Mouse (Mus musculus) c-Kit-negative CD71-positive TER-119-positive erythroid progenitor cells, embryonic 14.5 days (primary cell): ENCODE measurements at regions not wholly inside any gene's neighbourhood (a gene's known extent, or its start where the extent isn't known, plus 50 kb on each side); places are given as distances from the start of the nearest gene placed in this dataset.

Experiments used
- DNase-seq: peaks from one replicate; pipeline ENCODE4 v3.0.0-alpha.2; 2013; ENCODE audit warnings: low read depth, low spot score

DNA sequence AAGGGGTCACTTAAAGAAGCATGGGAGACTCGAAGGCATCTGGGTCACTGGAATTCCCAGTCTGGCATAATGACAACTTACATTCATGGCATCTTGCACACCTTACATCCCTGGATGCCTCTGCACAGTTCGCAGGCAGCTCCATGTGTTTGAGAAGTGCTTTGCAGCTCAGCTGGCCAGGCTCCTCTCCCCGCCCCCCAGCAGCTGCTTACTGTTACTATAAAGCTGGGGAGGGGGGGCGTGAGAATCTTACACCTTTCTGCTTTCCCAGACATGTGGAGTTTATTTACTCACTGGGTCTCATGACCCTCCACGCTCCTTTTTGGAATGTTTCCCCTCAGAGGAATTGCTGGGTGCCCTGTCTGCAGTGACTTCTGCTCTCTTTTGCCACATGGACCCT is 299.4 kb downstream of the Gadd45g start:
- DNase-seq, result no peak

DNA sequence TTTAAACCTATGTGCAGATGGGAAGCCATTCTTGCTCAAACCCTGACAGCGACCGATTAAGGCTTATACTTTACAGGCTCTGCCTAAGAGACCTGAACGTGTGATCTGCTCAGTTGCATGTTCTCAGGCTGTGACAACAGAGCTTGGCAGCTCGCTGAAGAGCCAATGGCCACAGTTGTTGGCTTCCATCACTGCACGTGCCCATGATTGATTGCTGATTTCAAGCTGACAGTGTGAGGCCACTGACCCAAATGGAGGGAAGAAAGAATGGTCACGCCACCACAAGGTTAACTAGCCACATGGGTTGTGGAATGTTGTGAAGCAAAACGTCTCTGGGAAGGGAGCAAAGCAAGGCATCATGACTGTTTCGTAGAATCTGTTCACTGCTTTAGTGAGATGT is 303.8 kb downstream of the Gadd45g start:
- no peak for DNase-seq

DNA sequence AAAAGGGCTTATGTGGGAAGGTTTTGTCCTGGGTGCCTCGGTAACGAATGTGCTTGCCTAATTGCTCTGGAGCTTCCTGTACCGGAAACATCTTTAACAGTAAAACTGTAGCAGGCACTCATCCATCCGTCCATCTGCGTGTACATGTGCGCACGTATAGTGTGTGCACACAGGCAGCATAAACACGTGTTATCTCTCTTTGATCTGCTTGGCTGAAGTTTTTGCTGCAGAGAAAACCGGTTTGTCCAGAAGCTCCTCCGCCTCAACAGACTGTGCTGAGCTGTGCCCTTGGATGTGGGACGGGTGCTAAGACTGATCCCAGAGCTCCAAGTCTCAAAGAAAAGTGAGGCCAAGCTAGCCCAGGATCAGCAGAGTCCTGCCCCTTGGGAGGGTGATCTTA is 305.3 kb downstream of the Gadd45g start:
- DNase-seq, result no peak

DNA sequence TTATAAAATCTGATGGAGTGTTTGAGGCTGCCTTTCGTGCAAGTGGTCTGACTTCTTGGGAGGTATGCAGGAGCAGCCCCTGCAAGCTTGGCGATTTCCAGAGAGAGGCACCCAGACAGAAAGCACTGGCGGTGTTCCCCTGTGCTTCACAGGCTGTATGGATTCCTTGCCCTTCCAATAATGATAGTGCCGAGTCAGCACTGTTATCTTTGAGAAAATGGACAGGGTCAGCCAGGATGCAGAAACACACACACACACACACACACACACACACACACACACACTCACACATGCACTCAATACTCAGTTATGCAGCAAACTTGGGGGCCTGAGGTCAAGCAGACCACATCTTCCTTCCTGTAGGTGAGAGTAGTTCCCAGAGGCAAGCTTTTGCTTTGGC is 305.7 kb downstream of the Gadd45g start:
- DNase-seq, result no peak

DNA sequence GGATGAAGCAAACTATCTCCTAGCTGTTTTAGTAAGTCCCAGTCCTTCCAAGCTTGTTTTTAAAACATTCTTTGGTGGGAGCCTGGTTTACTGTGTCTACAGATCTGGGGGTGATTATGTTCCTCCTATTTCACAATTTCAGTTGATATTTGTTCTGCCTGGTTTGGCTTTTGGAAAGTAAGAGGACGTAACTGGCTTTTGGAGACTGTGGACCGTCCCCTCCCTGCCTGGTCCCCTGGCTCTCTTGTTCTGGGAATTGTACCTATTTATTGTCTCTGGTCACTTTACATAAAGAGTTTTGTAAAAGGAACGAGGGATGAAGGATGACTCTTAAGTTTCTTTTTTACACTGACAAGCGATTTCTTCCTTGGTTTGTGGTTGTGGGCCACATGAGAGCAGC is 306.6 kb downstream of the Gadd45g start:
- no peak for DNase-seq

DNA sequence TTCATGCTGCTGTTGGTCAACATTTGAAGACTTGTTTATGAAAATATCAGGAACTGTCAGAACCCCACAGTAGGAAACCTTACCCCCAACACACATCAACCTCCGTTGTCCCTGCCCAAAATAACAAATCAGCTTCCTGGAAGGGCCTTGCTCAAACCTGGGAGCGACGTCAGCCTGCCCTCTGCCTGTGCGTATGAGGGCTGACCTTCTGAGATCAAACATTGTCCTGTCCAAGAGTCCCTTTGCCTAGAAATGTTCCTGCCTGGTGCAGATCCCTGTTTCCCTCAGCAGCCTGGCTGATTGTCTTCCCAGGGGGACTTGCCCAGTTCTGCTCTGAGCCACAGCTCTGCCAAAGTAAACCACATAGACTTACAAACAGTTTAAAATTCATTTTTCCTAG is 307.1 kb downstream of the Gadd45g start:
- DNase-seq, result no peak

DNA sequence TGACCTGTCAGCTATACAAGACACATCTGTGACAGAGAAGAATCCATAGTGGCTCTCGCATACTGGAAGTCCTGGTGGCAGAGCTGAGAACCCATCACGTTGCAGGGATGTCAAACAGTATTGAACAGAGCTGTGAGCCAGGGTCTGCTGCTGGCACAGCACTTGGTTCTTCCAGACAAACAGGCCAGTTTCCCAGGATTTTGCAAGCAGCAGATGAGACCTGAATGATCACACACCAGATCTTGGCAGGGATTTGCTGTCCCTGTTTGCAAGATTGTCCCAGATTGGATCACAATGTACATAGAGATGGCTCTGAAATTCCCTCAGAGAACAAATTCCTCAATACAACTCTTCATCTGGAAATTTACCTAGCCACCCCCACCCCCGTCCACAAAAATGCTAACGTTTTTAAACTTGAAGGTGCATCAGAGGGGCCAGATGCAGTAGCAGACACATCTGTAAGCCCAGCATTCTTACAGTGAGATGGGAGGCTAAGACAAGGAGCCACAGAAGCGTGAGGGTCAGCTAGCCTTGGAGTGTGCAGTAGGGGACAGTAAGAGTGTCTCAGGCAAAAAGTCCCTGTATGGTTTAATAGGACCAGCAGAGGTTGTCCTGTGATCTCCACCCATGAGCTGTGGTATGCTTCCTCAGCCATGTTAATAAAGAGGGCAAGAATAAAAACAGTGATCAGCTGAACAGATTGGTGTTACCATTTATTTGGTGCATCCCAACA is 307.8 kb downstream of the Gadd45g start:
- no peak for DNase-seq

DNA sequence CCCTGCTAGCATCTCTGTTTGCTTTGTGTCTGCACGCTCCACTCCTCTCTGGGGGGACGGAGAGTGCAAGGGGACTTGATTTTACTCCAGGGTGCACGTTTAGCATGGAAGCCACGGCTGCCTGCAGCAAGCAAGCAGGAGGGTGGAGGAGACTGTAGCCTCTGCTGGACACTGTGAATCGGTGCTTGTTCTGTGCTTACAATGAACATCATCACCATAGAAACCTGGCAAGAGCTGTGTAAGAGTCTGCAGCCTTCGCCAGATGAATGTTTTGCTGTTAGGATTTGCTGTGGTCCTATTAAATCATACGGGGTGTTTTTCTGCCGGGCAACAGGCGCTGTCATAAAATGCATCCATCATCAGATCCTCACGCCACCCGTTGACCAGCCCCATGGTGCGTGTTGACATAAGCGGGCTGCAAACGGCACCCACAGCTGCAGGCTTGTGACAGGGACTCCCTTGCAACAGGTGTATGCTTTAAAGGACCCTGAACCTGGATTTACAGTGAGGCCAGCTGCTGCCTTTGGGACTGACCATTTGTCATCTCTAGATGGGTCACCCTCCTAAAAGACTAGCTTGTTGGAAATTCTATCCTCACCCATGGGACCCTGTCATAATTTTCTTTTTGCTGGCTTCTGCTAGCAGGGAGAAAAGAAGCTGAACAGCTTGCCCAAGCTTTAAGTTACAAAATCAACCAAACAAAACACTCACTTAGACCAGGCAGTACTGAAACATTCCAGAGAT is 308.5 kb downstream of the Gadd45g start:
- no peak for DNase-seq

DNA sequence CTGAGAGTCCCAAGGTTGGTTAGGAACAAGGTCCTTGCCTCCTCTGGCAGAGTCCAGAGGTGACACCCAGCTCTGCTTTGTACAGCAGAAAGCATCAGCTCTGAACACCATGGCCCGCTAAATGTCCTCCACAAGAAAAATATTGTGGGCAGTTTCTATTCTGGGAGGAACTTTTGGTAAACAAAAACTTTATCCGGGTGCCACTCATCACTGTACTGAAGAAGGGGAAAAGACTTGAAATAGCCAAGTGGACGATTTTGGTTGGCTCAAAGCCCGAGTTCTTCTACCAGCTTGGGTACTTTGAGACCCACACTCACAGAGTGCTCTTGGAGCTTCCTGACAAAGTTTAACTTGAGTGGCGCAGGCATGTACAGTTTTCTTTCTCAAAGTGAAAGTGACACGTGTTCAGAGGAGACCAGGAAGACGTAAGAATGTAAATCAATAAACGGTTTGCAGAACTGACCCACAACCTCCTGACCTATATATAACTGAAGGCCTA is 309.2 kb downstream of the Gadd45g start:
- no peak for DNase-seq

DNA sequence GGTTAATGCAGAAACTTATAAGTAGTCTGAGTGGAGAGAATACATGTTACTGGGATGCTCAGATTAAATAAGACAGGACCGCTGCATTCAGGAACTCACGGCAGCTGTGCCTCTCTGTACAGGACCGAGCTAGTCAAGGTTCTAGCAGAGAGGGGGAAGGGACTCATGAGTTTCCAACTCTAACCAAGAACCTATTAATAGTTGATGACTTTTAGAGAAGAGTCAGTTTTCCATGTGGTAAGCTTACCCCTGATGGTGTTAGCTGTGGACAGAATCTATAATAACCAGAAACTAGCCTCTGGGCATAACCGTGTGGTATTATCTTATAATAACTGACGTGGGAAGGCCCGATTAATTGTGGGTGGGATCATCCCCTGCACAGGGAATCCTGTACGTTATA is 316.2 kb downstream of the Gadd45g start:
- DNase-seq, result no peak

DNA sequence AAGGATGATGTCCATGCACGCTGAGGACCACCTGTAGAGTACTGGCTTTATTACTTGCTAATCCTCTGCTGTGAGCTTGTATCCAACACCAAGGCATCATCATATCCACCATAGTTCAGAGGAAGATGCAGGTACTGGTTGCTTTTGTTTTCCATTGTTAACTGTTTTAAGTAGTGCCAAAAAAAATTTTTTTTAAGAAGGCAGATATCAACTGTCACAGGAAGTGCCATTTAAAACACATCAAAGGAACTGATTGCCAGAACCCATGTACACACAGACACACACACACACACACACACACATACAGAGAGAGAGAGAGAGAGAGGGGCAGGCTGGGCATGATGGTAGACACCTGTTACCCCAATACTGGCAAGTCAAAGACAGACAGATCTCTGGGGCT is 319.1 kb downstream of the Gadd45g start:
- DNase-seq, result no peak

DNA sequence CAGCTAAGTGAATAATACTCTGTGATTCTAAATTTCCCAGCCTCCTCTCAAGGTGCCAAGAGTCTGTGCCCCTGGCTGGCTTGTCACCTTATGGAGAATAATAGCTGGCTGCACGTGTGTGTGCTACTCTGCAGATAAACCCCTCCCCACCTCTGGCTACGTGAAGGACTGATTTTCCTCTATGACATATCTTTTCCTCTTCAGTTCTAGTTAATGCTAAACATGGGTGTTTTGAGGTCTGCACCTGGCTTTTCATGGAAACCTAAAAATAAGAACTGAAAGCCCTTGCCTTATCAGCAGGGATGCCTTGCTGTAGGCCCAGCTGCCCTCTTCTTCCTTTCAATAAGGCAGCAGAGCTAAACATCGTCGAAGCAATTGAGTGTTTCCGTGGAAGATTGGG is 321.5 kb downstream of the Gadd45g start:
- no peak for DNase-seq

DNA sequence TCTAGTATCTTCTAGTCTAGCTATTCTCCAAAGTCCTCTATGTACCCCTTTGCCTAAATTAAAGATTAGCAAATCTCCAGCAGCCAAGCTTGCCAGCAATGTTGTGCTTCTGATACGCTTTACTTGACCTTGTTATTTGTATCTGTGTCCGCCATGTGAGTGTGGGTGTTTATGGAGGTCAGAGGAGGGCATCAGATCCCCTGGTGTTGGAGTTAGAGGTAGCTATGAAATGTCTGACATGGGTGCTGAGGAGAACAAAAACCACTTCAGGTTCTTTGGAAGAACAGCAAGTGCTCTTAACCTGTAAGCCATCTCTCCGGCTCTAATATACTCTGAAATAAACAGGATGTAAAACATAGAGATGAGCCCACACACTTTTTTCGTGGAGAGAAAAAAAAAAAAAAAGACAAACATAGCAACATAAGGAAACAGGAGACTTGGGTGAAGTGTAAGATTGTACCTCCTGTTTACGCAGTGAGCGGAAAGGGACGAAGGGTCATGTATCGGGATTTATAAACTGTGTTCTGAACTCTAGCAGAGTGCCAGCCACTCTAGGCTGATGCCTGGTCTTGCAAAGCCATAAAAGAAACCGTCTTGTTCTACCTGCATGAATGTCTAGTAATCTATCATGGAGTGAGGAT is 326.3 kb downstream of the Gadd45g start:
- DNase-seq, result no peak

DNA sequence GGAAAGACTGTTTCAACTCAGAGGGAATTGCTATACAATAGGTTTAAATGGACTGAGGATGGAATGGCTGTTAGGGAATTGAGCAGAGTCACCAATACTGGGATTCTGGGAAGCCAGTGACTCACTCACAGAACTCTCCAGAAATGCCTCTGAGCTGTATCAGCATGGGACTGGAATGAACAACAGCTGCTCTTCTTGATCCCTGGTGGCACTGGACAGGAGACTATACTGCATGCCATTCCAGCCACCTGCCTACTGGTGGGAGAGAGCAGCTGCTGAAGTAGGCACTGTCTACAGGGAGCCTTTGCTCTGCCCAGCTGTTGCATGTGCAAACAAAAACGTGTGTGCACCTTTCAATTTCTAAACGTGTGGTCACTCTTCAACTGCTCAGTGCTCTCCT is 329.2 kb downstream of the Gadd45g start:
- DNase-seq, result no peak

DNA sequence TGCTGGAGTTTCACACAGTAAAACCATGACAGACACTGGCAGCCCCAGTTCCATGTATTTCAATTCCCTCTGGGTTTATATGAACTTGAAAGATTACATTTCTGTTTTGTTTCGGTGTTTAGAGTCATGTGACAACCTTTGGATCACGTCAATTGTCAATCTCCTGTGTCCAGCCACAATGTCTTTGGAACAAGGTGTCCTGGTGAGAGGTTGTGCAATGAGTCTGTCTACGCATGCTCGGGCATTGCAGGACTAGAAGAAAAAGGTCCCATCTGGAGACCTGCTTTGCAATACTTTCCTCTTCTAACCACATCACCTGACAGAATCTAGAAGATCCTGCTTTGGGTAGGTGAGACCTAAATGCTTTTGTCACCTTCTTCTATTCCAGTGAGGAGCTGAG is 333.5 kb downstream of the Gadd45g start:
- no peak for DNase-seq

DNA sequence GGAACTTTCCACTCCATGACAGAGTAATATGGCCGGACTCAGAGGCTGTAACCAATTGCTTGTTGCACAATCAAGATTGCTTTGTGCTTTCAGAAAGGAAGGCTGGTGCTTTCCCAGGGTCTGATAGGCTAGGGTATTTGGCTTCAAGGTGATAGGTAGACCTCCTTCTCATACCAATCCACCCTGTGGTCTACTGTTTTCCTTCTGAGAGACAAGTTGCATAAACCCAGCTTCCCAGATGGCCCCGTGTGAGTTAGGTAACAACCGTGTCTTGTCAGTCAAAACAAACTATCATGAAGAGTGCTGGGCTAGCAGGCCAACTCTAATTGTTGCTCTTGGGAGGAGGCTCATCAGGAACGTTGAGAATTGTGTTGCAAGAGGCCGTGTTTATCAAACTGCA is 337.2 kb downstream of the Gadd45g start:
- DNase-seq, result no peak

DNA sequence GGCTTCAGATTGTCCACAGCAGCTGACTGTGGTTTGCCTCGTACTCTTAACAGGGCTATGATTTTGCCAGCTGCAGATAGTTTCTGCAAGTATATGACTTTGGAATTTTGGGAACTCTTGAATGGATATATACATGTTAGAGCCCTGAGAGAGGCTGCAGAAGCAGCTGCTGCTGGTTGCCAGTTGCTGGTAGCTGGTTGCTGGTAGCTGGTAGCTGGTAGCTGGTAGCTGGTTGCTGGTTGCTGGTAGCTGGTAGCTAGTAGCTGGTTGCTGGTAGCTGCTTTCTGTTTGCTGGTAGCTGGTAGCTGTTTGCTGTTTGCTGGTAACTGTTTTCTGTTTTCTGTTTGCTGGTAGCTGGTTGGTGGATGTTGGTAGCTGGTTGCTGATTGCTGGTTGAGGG is 339.1 kb downstream of the Gadd45g start:
- DNase-seq, result no peak

DNA sequence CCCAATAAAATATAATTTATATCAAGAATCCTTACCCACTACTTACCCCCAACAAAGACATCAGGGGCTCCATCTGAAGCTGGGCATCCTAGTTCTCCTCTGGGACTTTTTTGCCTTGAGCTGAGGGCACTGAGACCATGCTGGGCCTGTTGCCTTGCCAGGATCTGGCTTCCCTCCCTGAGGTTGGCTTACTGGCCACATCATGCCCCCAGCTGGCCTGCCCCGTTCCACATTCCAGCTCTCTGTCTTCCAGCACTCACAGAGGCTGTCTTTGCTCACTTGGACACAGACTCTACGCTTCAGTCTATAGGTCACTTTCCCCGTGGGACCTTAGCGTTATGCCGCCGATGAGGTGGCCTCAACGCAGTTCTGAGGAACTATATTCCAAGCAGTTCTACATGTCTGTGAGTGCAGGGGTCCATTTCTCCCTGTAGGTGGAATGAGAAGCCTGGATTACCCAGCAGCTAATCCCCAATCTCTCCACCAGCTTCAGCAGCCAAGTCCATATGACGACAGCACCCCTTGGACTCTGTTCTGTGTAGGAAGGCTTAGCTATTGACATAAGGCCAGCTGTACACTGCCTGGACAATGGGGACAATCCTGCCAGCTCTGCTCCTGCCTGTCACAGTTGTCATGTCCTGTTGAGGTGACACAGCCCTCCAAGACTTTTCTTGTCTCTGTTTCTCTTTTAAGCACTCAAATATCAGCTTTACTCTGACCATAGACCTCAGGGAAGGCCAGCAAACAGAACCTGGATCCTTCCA is 341.5 kb downstream of the Gadd45g start:
- no peak for DNase-seq

DNA sequence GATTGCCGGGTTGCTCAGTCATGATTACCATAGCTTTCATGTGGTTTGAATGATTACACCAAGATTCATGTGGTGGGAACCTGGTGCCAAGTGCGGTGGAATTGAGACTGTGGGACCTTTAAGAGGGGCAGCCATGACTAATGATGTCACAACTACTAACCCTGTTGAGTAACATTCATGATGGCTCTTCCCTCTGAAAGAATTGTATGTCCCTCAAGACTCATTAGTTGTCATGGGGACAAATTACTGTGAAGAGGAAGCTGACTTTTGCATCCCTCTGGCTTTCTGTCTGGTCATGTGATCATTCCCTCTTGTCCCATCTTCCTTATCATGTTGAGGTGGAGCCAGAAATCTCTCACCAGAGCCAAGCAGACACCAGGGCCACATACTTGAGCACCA is 342.1 kb downstream of the Gadd45g start:
- no peak for DNase-seq

DNA sequence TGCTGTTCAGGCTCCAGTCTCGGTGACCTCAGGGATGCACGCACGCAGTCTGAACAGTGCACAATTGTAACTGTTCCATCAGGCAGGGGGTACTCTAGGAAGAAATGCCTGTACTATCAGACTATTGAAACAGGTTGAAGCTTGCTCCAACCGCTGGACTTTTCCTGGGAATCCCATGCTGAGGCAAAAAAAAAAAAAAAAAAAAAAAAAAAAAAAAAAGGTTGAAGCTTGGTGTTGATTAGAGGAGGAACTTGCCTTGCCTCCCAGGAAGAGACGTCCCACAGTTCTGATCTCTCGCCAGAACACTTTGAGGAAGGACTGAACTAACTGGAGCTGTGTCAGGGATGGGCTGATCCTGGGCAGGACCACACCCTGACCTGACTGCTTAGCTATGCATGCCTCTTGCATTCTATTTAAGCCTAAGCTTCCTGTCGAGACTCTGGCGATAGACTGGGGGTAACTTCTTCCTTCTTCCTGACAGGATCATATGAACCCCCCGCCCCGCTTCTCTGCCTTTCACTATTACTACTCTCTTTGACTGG is 341.6 kb downstream of the Diras2 start:
- DNase-seq, result no peak

DNA sequence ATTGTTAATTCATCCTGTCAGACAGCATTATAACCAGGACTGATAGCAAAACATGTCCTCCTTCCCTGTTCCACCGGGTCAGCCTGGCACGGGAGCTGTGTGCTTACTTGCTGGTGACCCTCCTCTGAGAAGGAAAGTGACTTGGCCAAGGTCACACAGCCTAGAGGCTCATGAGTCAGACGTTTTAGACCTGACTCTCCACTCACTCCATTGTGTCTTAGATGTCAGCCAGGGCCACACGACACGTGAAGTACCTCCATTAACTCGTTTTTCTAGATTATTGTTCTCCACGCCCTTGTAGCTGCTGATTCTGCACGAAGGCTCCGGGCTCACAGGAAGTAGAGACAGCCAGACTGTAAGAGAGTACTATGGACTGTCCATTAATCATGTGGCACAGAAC is 340.8 kb downstream of the Diras2 start:
- DNase-seq, result no peak
